Mouse (Mus musculus) intestine, postnatal 0 days (tissue): ENCODE data around the gene Nell1. TPM values are rescaled to one million over a fixed set of nuclear protein-coding genes. Genes with fewer than 3 reads are reported as not detected.

ENCODE experiments used
- ATAC-seq: fragments of 200-750 bp; cut with Nextera tagmentation; 2 replicates; pipeline ENCODE4 v1.8.0; 2017; ENCODE audit warnings: mild to moderate bottlenecking, moderate TSS enrichment, moderate library complexity
- H3K27ac ChIP-seq: fragments of 300-500 bp; sonication (generic); 2 replicates; pipeline ENCODE4 v1.5.1; 2014; ENCODE audit warnings: mild to moderate bottlenecking, low read depth, low read length, moderate library complexity
- H3K27me3 ChIP-seq: fragments of 300-500 bp; sonication (generic); replicated peaks from 2 replicates; pipeline ENCODE4 v1.6.1; 2014; ENCODE audit warnings: low read length, mixed read lengths; ENCODE audit not compliant: control insufficient read depth, insufficient read depth
- H3K36me3 ChIP-seq: fragments of 300-500 bp; sonication (generic); 2 replicates; pipeline ENCODE4 v1.6.1; 2014; ENCODE audit warnings: mild to moderate bottlenecking, moderate library complexity; ENCODE audit not compliant: control insufficient read depth, insufficient read depth
- H3K4me1 ChIP-seq: fragments of 300-500 bp; sonication (generic); replicated peaks from 2 replicates; pipeline ENCODE4 v1.6.1; 2014; ENCODE audit warnings: antibody characterized with exemption, low read length, mixed read lengths; ENCODE audit not compliant: control insufficient read depth, insufficient read depth
- H3K4me2 ChIP-seq: fragments of 300-500 bp; sonication (generic); replicated peaks from 2 replicates; pipeline ENCODE4 v1.6.1; 2014; ENCODE audit warnings: low read depth, mild to moderate bottlenecking, moderate library complexity
- H3K4me3 ChIP-seq: fragments of 300-500 bp; sonication (generic); 2 replicates; pipeline ENCODE4 v1.5.1; 2014; ENCODE audit warnings: low read depth, low read length
- H3K9ac ChIP-seq: fragments of 300-500 bp; sonication (generic); 2 replicates; pipeline ENCODE4 v1.6.1; 2014; ENCODE audit warnings: mild to moderate bottlenecking, low read depth, low read length
- H3K9me3 ChIP-seq: fragments of 300-500 bp; sonication (generic); 2 replicates; pipeline ENCODE4 v1.6.1; 2016; ENCODE audit warnings: mixed run types; ENCODE audit not compliant: control insufficient read depth
- CTCF ChIP-seq: sonication (generic); IDR thresholded peaks from 2 replicates; pipeline ENCODE4 v1.5.1; 2016; ENCODE audit warnings: low read depth, mild to moderate bottlenecking, control low read depth, antibody characterized with exemption, moderate library complexity
- WGBS: fragments of 180-500 bp; shearing (Covaris S2); extraction: QIAGEN DNeasy Blood & Tissue Kit; methylation state at CpG from one replicate; pipeline ENCODE4 v1.1.7; 2014; 5-methylcytosine and 5-hydroxymethylcytosine counted together
- polyA plus RNA-seq: library from polyadenylated mRNA; unstranded; fragments of >200 nt; fragmentation: Nextera tagmentation; extraction: Ambion mirVana; gene quantifications from 2 replicates; pipeline ENCODE4 v1.2.1, GENCODE M21; 2015

The Nell1 gene
- polyA plus RNA-seq, 1 experiment from 2014 or later = 1.9 TPM

DNA sequence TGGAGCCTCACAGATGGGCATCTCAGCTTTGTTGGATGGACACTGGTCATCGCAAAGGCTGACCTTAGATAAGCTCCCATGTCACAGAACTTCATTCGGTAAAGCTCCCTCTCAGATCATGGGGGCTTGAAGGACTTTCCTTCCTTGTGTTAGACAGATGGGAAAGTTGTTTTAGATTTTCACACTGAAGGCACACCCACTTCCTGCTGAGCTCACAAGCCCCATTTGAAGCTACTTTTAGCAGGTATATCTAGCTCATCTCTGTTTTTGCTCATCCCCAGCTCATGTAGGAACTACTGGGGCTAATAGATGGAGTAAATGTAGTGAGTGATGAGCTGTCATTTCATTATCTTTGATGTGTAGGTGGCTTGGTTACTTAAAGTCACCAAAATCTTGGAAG lies 252.0 kb downstream of the Nell1 start:
- H3K9ac ChIP-seq = no peak overlapping the region
- H3K4me1 ChIP-seq = no peaks in the 10 kb centered on the region
- WGBS = 79% methylated on average over 2 of the region's 2 CpGs
- H3K9me3 ChIP-seq = no peaks in the 10 kb centered on the region
- H3K36me3 ChIP-seq = no peaks in the 10 kb centered on the region
- no peak overlapping the region for H3K4me2 ChIP-seq
- no peak overlapping the region for H3K27ac ChIP-seq
- no peak overlapping the region for H3K4me3 ChIP-seq
- no peaks in the 10 kb centered on the region for H3K27me3 ChIP-seq
- no peak for ATAC-seq
- TF ChIP-seq CTCF = no peak

- no peaks in the 10 kb centered on the region for H3K27me3 ChIP-seq
- no peak overlapping the region for H3K4me3 ChIP-seq
- no peak overlapping the region for H3K27ac ChIP-seq
- ATAC-seq = no peak
- no peaks in the 10 kb centered on the region for H3K9me3 ChIP-seq
- TF ChIP-seq CTCF = no peak
- 67% methylated on average over 4 of the region's 4 CpGs for WGBS
- no peak overlapping the region for H3K9ac ChIP-seq
- no peaks in the 10 kb centered on the region for H3K36me3 ChIP-seq
- no peak overlapping the region for H3K4me2 ChIP-seq
- H3K4me1 ChIP-seq = no peaks in the 10 kb centered on the region
These were observed 253.6 kb downstream of the Nell1 start for GRCm38 (mm10) chr7:50228273-50228672.

GRCm38 (mm10) chr7:50241213-50241612 lies 266.5 kb downstream of the Nell1 start:
- no peak overlapping the region for H3K4me2 ChIP-seq
- no peaks in the 10 kb centered on the region for H3K27me3 ChIP-seq
- H3K27ac ChIP-seq = no peak overlapping the region
- 82% methylated on average over 4 of the region's 4 CpGs for WGBS
- no peak overlapping the region for H3K9ac ChIP-seq
- ATAC-seq = no peak
- no peaks in the 10 kb centered on the region for H3K36me3 ChIP-seq
- H3K4me3 ChIP-seq = no peak overlapping the region
- no peak for TF ChIP-seq CTCF
- no peaks in the 10 kb centered on the region for H3K9me3 ChIP-seq
- no peaks in the 10 kb centered on the region for H3K4me1 ChIP-seq

DNA sequence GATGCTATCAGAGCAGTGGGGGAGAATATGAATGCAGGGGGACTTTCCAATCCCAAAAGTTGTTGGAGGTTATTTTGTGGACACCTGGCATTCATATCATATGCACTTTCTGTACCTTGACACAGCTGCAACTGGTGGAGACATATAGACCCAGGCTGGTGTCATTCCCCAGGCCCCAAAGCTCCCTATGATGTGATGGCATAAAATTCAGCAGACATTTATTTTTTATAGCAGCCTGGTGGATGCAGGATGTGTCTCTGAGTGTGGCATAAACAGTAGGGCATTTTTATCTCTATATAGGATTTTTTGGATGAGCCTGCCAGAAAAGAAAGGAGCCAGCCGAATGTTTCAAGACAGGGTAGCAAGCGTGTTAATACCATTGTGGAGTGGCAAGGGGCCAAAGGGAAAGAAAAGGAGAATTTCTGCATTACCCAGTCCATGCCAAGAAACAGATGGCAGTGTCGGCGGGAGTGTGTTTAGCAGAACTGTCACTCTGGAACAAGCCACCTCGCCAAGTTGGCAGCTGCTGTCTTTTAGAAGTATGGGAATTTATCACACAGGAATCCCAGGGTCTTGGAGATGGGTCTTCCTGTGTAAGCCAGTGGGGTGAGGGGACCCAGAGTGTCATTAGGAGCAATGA lies 267.1 kb downstream of the Nell1 start:
- H3K4me2 ChIP-seq = no peak overlapping the region
- WGBS = 50% methylated on average over 5 of the region's 5 CpGs
- ATAC-seq = no peak
- TF ChIP-seq CTCF = no peak
- no peak overlapping the region for H3K27ac ChIP-seq
- H3K9ac ChIP-seq = no peak overlapping the region
- H3K36me3 ChIP-seq = no peaks in the 10 kb centered on the region
- H3K4me1 ChIP-seq = no peaks in the 10 kb centered on the region
- no peak overlapping the region for H3K4me3 ChIP-seq
- no peaks in the 10 kb centered on the region for H3K9me3 ChIP-seq
- no peaks in the 10 kb centered on the region for H3K27me3 ChIP-seq

DNA sequence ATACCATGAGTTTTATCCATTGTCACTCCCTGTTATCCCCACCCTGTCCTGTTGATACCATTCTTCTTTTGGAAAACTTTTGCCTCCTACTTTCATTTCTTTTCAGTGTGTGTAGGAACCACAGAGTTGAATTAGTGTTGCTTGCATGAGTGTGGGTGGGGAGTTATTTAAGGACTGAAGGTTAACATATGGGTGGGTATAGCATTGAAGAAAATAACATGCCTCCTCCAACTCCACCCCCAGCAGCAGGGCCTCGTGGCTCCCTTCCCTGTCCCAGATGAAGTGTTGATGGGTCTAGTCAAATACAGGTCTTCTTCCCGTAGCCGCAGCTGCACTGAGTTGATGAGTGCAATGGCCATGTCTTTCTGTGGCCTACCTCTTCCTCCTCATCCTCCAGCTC lies 278.5 kb downstream of the Nell1 start:
- H3K27me3 ChIP-seq = no peaks in the 10 kb centered on the region
- no peak overlapping the region for H3K4me2 ChIP-seq
- H3K36me3 ChIP-seq = no peaks in the 10 kb centered on the region
- H3K9ac ChIP-seq = no peak overlapping the region
- H3K27ac ChIP-seq = no peak overlapping the region
- H3K9me3 ChIP-seq = no peaks in the 10 kb centered on the region
- no peak for TF ChIP-seq CTCF
- no peak for ATAC-seq
- 81% methylated on average over 3 of the region's 3 CpGs for WGBS
- no peaks in the 10 kb centered on the region for H3K4me1 ChIP-seq
- no peak overlapping the region for H3K4me3 ChIP-seq

- 84% methylated on average over 3 of the region's 3 CpGs for WGBS
These were observed 285.4 kb downstream of the Nell1 start for GRCm38 (mm10) chr7:50260016-50260415.

GRCm38 (mm10) chr7:50295508-50295907 lies 320.8 kb downstream of the Nell1 start:
- Histone ChIP-seq H3K9ac (no peak overlapping the region), H3K9me3 (no peaks in the 10 kb centered on the region), H3K27ac (no peak overlapping the region), H3K4me1 (no peaks in the 10 kb centered on the region), H3K4me3 (no peak overlapping the region), H3K27me3 (no peaks in the 10 kb centered on the region), H3K36me3 (no peaks in the 10 kb centered on the region), H3K4me2 (no peak overlapping the region)
- ATAC-seq = no peak
- WGBS = 42% methylated on average over 3 of the region's 3 CpGs
- TF ChIP-seq CTCF = no peak

More at GRCm38 (mm10) chr7:50260016-50260415, 285.4 kb downstream of the Nell1 start:
- Histone ChIP-seq H3K4me3 (no peak overlapping the region), H3K27ac (no peak overlapping the region), H3K9ac (no peak overlapping the region), H3K36me3 (no peaks in the 10 kb centered on the region), H3K27me3 (no peaks in the 10 kb centered on the region), H3K9me3 (no peaks in the 10 kb centered on the region), H3K4me1 (no peaks in the 10 kb centered on the region), H3K4me2 (no peak overlapping the region)
- no peak for ATAC-seq
- TF ChIP-seq CTCF = no peak
